ENCODE assay signal across 28 mouse cellular contexts in genomic region chr4:95680756-95681449, GRCm38 (mm10).
DNase-seq lines count a peak whose midpoint lies in the region; ATAC-seq and TF ChIP-seq lines count a peak whose summit lies in the region.
"Had no signal": no experiment of that assay in that cellular context is flagged by ENCODE, and none has a peak within 500 bp of the region (broad histone marks: within the 10 kb centered on the region; RNA-seq: fewer than 3 reads in every experiment).

No protein-coding gene starts in this region.

- H3K4me3 ChIP-seq in cerebellum, adult 2 months (replicated peaks; ENCODE audit: insufficient read depth, low read depth, low read length), result no peak overlapping the region
- H3K4me3 ChIP-seq: forebrain, embryonic 10.5 days; forebrain, embryonic 13.5 days; heart, adult 2 months; heart, embryonic 10.5 days; heart, embryonic 13.5 days had no signal

- H3K4me1 ChIP-seq in cerebellum, adult 2 months (ENCODE audit: control insufficient read depth, insufficient read depth, low read length), result no peaks in the 10 kb centered on the region

- no peak for DNase-seq in frontal cortex, postnatal 36 days (ENCODE audit: low spot score in 2 of 2)
- DNase-seq in R1 (ENCODE audit: low read depth, low spot score), result peak; percentile 36
- peak; percentile 19 for DNase-seq in brain, embryonic 14.5 days (ENCODE audit: low read depth)
- DNase-seq in cerebellum, adult 2 months, result no peak
- DNase-seq in layer of hippocampus, postnatal 14 days (ENCODE audit: low spot score in 2 of 2), result no peak
- DNase-seq: adrenal gland, adult 8-10 months; adrenal gland, postnatal 25 days; B cell, adult 2 months; cerebellum, adult 11-12 months; cerebellum, adult 9-10 months; cerebellum, postnatal 14 days; gastrocnemius, postnatal 25 days; heart, adult 2 months; heart, postnatal 14 days; heart, postnatal 4 days; kidney, adult 2 months had no signal

- peak; percentile 79; the same call in 1 of the 2 replicates for ATAC-seq in frontal cortex, adult (ENCODE audit: low TSS enrichment)
- ATAC-seq: activated CD4-positive, CD25-positive, alpha-beta regulatory T cell, adult 4 months; forebrain, embryonic 13.5 days; forebrain, embryonic 16.5 days; hindbrain, postnatal 0 days; inflammation-experienced regulatory T-cells, adult 6 months; intestine, embryonic 16.5 days; Patski had no signal

- TF ChIP-seq POLR2A in brain, embryonic 14.5 days (IDR thresholded peaks at IDR 0.05; ENCODE audit: borderline replicate concordance, extremely low read depth, insufficient read depth, insufficient read length, poor library complexity, severe bottlenecking), result no peak
- no peak for TF ChIP-seq POLR2A in cerebellum, adult 2 months (IDR thresholded peaks at IDR 0.05; ENCODE audit: borderline replicate concordance, insufficient read depth, low read length)

- no peaks in the 10 kb centered on the region for H3K27me3 ChIP-seq in cerebellum, adult 2 months (ENCODE audit: control insufficient read depth, insufficient read depth, low read length)
- H3K27me3 ChIP-seq: forebrain, embryonic 13.5 days; heart, embryonic 13.5 days; Patski had no signal

- 82% methylated on average over 5 of the region's 5 CpGs for WGBS in cerebellum, adult 2 months

- no peak for TF ChIP-seq CTCF in brain, embryonic 14.5 days (IDR thresholded peaks at IDR 0.05; ENCODE audit: borderline replicate concordance, extremely low read depth, insufficient read depth, insufficient read length)
- no peak for TF ChIP-seq CTCF in cerebellum, adult 2 months (IDR thresholded peaks at IDR 0.05; ENCODE audit: borderline replicate concordance, insufficient read depth, low read depth, low read length)

- H3K27ac ChIP-seq in cerebellum, adult 2 months (ENCODE audit: insufficient read depth, low read length), result no peak overlapping the region
- H3K27ac ChIP-seq: forebrain, embryonic 13.5 days; heart, adult 2 months; heart, embryonic 10.5 days; heart, embryonic 13.5 days; hindbrain, embryonic 14.5 days; hindbrain, postnatal 0 days had no signal

Comparison
In these comparisons a context has a peak if more than half of its experiments do, and no peak if none do; other contexts are left out.
1. DNase-seq: peak in R1 (single experiment) and brain, embryonic 14.5 days (single experiment); none in frontal cortex, postnatal 36 days (0 of 2), cerebellum, adult 2 months (0 of 2) and layer of hippocampus, postnatal 14 days (0 of 2).